Mouse (Mus musculus) lung, postnatal 25 days (tissue): Measurements from ENCODE around the gene Rad9a.
A peak's percentile ranks its signal among the peaks of the same experiment; 100 is the strongest.
"Not testable (repeated sequence)": the region's sequence is repeated elsewhere in the genome, so short reads cannot be mapped to it uniquely, and the experiment has no call there.

ENCODE experiments used
- DNase-seq: peaks from one replicate; pipeline ENCODE4 v3.0.0; 2022; ENCODE audit warnings: low spot score

Rad9a gene

DNA sequence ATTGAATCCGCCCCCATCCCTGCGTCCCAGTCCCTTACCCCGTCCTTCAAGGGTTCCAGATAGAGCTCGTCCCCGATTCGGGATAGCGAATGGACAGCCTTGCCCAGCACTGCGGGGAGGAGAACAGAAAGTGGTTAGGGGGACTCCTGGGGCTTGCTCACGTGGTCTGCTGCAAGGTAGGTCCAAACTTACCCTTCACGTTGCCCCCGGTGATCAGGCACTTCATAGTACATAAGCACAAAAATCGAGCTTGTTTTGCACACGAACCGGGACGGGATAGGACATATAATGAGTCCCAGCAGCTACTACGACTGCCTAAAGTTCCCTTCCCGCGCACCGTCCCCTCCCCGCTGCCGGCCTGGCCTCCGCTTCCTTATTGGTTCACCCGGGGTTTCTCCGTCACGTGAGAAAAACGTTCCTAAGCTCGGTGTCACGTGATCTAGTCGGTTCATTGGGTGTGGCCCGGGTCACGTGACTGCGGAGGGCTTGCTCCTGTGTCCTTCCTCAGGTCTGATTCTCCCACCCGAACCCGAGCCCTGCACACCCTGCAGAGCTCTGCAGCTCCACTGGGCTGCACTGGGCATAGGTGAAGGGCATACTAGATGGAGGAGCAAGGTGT is at the start of gene Rad9a:
Gene Rad9a (minus strand): TSS at position 372 of the 619 bp plus-strand sequence.
- DNase-seq = peak; percentile 98

DNA sequence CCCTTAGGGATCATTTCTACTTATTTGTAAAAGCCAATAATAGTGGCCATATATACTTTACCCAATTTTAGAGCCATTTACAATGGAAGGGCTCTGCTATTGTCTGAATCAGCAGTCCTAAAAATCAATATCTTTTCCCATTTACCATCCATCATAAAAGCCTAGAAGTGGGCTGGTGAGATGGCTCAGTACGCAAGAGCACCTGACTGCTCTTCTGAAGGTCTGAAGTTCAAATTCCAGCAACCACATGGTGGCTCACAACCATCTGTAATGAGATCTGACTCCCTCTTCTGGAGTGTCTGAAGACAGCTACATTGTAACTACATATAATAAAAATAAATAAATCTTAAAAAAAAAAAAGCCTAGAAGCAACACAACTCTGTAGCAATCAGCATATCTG is 47.2 kb upstream of the Rad9a start:
- DNase-seq = not testable (repeated sequence)

DNA sequence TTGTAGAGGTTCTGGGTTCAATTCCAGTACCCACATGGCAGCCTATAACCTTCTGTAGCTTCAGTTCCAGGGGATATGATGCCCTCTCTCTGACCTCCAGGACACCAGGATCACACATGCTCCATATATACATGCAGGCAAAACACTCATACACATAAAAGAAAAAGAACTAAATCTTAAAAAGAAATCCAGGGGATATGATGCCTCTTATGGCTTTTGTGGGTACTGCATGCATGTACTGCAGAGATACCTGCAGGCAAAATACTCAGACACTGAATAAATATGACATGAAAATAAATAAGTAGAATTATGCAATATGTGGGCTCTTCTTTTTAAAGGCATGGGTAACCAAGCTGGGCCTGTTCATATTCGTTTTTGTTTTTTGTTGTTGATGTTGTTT is 45.5 kb upstream of the Rad9a start:
- no peak for DNase-seq

DNA sequence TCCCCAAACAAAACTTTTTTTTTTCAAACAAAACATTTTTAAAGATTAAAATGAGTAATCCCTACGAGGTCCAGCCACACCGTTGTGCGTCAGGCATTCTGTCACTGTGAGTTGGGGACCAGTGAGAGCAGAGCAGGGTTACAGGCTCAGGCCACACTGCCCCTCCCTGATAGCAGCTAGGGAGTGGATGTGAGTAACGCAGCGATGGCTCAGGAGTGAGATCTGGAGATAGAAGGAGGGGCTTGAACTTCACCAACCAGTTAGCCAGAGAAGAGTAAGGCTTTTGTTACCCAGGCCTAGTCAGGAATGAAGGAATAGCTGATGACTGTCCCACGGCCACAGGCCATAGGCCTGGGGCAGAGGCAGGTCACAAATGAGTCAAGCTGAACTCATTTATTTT is 43.3 kb upstream of the Rad9a start:
- no peak for DNase-seq

- no peak for DNase-seq
Measured at GRCm38 (mm10) chr19:4242416-4242815, 41.0 kb upstream of the Rad9a start.

- no peak for DNase-seq
Measured at GRCm38 (mm10) chr19:4240247-4240668, 38.8 kb upstream of the Rad9a start.

DNA sequence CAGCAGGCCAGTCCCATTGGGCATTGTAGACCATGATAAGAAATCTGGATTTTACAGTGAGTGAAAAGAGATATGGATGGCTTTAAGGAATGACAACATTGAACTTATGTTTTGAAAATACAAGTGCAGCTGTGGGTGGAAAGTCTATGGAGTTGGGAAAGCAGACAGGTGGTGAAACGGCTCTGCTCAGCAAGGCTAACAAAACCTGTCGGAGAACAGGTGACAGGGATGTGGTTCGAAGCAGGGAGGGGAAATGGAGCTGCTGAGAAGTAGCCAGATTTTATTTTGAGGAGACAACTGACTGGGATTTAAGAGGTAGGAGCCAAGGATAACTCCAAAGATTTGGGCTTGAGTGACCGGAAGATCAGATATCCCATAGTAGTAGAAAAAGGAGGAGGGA is 33.1 kb upstream of the Rad9a start:
- DNase-seq = no peak

GRCm38 (mm10) chr19:4232651-4233050 is 31.2 kb upstream of the Rad9a start:
- no peak for DNase-seq

GRCm38 (mm10) chr19:4232186-4232572 is 30.7 kb upstream of the Rad9a start:
- DNase-seq = peak; percentile 79

- DNase-seq = peak; percentile 99
Measured at GRCm38 (mm10) chr19:4231253-4232185, 30.1 kb upstream of the Rad9a start, which contains the start of gene Pold4. Gene Pold4 (plus strand): TSS chr19:4231899.

GRCm38 (mm10) chr19:4230415-4230814 is 29.0 kb upstream of the Rad9a start:
- DNase-seq = no peak

DNA sequence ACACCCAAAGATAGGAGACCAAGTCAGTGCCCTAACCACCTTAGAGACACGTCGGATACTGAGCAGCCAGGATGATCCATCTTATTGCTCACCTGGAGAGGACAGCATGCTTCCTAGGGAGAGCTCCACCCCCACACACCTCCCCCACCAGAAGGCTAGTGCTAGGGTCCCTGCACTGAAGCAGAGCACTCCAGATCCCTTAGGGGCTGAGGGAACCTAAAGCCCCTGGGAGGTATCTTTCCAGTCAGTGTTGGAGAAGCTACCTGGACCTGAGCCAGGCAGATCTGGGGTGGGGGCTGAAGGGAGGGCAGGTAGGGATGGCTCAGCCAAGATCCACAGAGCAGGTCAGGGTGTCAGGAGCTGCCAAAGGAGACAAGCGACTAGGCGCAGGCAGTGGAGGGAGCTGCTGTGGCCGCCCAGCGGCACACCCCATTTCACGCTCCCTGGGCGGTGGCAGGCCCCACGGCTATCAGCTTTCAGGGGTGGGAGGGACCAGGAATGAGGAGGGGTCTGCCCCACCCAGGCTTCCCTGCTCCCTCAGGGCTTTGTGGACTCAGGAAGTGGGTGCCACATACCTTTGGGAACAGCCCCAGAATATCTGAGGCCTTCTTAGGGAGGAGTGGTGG is 28.1 kb upstream of the Rad9a start:
- DNase-seq = no peak

- no peak for DNase-seq
Measured at GRCm38 (mm10) chr19:4228891-4229290, 27.4 kb upstream of the Rad9a start.

DNA sequence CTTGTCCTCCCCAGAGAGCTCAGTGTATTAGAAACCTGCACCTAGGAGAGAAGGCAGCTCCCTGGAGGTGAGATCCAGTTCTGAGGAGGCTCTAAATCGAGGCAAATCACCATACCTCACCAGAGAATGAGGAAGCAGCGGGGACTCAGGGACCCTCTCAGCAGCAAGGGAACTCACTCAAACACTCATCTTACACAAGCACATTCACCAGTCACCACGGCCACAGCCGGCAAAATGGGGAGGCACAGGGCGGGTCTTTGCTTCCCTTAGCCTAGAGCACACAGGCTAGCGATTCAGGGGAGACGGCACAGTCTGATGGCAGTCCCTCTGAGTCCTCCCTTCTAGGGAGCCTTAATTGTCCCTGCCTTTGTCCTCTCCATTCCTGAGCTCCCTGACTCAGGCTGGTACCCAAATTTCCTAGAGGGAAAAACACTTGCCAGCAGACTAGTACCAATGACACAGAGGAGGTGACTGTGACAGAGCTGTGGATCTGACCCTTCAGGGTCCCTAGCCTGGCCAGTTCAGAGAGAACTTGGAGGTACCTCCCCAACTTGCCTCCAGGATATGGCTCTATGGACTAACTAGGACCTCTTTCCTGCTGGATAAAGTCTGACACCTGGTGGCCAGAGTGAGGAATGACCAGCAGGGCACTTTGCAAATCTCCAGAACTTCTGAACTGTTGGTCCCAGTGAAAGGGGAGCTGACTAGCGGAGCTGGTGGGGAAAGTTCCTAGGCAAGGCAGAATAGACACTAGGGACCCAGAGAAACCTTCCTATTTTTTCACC is 26.6 kb upstream of the Rad9a start:
- DNase-seq = peak; percentile 86

DNA sequence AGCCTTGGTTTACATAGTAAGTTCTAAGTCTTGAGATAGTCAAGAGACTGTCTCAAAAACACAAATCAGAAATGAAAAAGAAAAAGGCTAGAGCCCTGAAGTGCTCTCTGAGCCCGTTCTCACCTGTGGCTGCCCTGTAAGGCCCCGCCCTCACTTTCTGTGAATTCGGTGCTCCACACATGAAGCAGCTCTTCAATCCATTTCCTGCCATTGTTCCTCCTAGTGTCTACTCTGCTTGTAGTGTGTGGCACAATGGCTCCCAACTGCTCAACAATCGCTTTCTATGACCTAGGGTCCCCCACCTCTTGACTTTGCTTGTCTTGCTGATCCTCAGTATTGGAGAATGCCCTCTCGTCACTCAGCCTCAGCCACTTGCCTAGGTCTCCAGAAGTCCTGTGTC is 26.0 kb upstream of the Rad9a start:
- DNase-seq = no peak

GRCm38 (mm10) chr19:4226779-4227178 is 25.3 kb upstream of the Rad9a start:
- no peak for DNase-seq

DNA sequence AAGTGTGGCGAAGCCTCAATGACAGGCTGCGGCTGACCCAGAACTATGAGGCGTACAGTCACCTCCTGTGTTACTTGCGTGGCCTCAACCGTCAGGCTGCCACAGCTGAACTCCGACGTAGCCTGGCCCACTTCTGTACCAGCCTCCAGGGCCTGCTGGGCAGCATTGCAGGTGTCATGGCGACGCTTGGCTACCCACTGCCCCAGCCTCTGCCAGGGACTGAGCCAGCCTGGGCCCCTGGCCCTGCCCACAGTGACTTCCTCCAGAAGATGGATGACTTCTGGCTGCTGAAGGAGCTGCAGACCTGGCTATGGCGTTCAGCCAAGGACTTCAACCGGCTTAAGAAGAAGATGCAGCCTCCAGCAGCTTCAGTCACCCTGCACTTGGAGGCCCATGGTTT is 20.7 kb upstream of the Rad9a start:
- DNase-seq = peak; percentile 34

DNA sequence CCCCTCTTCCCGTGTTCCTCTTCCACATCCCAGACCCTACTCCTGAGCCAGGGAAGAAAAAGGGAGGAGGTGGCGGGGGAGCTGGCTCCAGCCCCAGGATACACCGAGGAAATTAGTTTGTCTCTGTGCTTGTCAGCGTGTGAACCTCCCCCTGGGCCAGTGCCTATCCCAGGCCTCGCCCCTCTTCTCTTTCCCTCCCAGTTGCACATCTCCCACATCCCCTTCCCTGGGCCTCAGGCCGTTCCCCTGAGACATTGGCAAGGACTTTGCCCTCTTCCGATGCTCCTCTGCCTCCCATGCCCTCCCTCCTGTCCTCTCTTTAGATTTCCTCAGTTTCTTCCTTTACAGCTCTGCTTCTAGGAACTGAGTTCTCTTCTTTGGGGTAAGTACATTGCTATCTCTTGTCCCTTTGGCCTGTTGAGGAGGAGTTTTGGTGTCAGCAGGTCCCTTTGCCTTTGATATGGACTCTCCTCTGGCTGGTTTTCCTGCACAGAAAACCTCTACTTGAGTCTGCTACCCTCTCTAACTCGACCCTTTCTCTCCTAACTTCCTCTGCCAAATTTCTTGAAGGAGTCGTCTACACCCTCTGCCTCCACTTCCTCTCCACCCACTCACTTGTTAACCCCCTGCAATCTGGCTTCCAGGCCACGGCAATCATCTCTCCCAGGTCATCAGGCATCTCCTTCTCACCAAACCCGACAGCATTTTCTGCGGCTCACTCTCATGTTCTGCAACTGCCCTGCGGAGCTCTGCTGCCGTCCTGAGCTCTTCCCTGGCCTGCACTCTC is 19.7 kb upstream of the Rad9a start:
- peak; percentile 51 for DNase-seq

DNA sequence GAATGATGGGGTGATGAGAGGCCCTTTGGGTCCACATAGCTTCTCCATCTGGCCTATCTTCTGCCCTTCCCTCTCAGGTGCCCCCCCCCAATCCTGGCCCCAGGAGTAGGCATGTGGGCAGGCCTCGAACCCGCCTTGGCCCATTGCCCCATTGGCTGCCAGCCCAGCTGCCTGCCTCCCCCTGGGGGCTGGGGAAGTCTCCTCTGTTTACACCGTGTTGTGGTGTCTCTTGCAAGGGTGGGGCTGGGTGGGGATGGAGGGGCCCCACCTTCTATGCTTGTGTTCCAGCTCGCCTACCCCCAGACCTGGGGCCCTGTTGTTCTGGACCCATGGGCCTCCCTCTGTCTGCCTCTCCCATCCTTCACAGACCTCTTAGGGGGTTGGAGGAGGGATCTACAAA is 19.0 kb upstream of the Rad9a start:
- peak; percentile 54 for DNase-seq

DNA sequence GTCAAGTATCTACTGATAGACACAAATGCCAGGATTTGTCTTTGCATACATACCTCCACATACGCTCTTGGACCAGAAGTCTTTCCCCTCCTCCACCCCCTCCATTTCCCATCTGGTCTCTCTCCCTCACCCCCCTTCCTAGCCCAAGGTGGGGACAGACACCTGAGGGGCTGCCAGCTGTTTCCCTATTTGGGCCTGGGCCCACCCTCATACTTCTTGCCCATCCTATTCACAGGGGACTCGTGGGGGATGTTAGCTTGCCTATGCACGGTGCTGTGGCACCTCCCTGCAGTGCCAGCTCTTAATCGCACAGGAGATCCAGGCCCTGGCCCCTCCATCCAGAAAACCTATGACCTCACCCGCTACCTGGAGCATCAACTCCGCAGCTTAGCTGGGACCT is 18.5 kb upstream of the Rad9a start:
- no peak for DNase-seq

DNA sequence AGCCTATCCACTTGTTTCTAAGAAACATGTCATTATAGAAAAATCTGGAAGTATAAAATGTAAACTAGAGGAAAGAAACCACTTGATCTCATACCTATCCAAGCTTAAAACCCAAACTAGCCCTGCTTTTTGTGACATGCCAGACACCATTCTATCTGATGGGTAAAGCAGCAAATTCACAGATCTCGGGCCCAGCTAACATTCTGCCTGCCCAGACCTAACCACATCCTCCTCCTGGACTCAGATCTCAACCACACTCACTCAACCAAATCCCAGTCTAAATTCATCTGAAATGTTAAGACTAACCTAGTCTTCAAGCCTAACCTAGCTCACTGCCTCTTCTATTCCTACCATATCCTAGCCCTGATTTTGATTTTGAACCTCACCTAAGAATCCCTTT is 17.3 kb upstream of the Rad9a start:
- no peak for DNase-seq
